Mouse (Mus musculus): ENCODE results near the gene 4930578C19Rik. TPM values are rescaled to one million over a fixed set of nuclear protein-coding genes. Genes with fewer than 3 reads are reported as not detected.

The 4930578C19Rik gene
- polyA plus RNA-seq (2017; shearing (Covaris generic)) = not detected

GRCm38 (mm10) chrX:18461198-18461601 is at the start of gene 4930578C19Rik:
Gene 4930578C19Rik, minus strand, starts transcription at chrX:18461397.

